Mouse (Mus musculus) left cerebral cortex, adult 9 months (tissue): Measurements from ENCODE around the gene Erfe.

Source experiments
- DNase-seq, 2 experiments: peaks; one replicate each; pipeline ENCODE4 v3.0.0; 2022; ENCODE audit warnings: low spot score in 2 of 2

The Erfe gene

DNA sequence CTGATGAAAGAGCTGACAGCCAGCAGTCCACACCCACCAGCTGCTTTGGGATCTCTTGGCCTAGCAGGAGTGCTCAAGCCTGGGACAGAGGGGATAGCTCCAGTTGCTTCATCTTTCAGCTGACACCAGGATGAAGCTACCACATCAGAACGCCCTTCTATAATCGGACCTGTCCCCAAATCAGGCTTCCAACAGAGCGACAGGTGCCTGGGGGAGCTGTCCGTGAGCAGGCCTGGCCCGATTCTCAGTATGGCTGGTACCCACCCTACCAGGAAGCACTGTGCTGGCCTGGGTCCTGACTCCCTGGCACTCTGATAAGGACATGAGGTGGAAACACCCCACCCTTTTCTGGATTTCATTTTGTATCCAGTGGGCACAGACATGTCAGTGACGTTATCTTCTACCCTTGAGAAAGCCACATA lies 7.2 kb downstream of the Erfe start:
- DNase-seq = no peak

GRCm38 (mm10) chr1:91380453-91381090 lies 14.3 kb downstream of the Erfe start:
- peak in 1 of 2 experiments; percentile 79 for DNase-seq

DNA sequence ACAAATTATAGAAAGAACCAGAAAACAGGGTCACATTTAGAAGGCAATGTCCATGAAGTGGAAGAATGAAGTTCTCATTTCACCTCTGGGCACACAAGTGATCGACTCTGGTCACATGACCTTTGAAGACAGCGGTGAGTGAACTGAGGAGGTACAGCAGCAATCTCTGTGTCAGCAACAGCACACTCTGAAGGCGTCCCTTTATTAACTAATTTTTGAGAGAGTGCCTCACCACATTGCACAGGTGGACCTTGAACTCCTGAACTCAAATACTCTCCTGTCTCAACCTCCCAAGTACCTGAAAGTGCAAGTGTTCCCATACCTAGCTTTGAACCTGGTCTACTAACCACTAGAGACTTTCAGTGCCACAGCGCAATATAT lies 14.9 kb downstream of the Erfe start:
- no peak for DNase-seq

DNA sequence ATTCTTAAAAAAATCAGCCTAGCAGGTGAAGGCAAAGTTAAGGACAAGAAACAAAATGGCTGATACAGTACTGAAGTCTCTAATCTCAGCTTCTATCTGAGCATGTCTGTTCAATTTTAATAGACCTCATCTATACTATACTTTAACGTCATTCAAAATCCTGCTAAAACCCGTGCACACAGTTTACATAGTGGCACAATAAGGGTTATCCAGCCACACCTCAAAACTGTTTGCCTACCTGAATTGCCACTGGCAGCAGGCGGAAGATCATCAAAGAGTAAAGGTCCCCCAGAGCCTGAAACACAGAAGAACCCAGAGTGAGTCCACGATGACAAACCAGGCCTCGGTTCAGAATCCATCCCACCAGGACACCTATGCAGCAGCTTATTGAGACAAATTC lies 24.1 kb downstream of the Erfe start:
- DNase-seq = no peak

- peak in 1 of 2 experiments; percentile 21 for DNase-seq
Measured at GRCm38 (mm10) chr1:91397927-91398259, 31.7 kb downstream of the Erfe start.

DNA sequence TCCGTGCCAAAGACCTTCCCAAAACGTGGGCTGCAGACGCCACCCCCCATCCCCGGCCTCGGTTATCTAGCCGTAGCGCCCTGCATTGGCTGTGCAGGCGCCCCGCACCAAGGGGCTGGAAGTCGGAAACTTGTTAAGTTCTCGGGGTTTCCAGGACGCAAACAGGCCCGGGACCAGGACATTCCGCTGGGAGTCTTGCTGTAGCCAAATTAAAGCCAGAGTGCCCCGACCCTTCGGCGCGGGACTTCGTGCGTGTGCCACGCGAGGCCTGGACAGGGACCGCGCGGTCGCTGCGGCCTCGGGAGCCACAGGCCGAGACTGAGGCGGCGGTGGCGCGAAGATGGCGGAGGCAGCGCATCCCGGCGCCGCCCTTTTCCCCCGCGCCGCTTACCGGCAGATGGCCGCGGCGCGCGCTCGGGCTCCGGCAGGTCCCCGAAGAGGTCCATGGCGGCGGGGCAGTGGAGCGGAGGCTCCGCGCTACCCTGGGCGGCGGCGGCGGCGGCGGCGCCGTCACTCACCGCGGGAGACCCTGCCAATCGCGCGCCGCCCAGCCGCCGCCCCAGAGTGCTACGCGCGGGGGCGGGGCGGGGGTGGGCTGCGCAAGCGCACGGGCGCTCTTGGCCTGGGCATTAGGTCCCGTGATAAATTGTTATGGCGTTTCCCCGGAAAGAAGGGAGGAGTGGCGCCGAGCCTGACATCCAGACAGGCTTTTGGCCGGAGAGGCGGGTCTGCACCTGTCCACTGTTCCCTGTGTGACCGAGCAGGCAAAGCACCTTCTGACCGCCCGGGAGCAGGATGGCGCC lies 32.2 kb downstream of the Erfe start, which contains the start of gene Ilkap:
TSS of gene Ilkap (minus strand) at position 556 of the 803 bp plus-strand sequence.
- peak; percentile 58 to 72 for DNase-seq

DNA sequence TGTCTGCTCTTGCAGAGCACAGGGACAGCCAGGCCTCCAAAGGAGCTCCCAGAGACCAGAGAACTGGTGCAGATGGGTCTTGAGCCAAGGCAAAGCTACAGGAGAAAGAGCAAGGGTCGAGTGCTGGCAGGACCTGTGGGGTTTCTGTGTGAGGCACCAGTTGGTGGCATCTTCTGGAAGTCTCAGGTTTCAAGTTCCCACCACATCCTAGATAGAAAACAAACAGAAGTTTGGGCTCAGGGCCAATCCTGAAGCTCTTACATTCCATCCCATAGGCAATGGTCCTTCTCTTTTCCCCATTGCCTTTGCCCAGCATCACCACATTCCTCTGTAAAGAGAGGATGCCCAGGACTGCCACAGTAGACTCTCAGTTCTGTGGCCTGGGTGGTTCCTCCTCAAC lies 38.7 kb downstream of the Erfe start:
- DNase-seq = no peak

GRCm38 (mm10) chr1:91405406-91406169 lies 39.4 kb downstream of the Erfe start:
- DNase-seq = no peak

GRCm38 (mm10) chr1:91407819-91408218 lies 41.6 kb downstream of the Erfe start:
- no peak for DNase-seq

GRCm38 (mm10) chr1:91411631-91412285 lies 45.5 kb downstream of the Erfe start:
- DNase-seq = no peak

DNA sequence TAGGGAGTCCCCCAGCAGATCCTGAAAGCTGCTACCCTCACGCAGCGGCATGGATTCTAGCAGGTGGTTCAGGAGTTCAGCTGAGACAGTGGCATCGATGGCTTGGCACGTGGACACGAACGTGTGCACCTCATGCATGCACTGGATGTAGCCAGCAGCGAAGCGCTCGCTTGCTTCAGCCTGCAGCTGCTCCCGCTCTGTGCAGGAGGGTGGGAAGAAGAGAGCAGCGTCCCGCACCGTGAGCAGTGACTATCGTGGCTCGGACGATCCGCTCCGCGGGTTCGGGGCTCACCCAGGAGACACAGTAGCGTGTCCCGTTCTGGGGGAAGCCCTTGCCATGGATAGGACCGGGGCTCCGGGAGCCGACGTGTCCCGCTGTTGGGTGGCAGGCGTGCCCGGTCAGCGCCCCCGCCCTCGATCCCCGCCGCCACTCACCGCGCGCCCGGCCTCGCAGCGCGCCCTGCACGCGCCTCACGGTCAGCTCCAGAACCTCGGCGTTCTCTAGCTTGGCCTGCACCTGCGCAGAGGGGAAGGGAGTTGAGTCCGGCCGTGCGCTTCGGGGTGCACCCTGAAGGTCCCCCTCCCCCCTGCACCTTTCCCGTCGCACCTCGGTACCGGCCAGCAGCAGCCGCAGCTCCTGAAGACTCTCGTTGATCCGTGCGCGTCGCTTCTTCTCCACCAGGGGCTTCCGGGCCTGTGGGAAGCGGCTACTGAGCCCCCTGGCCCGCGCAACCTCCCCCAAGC lies 46.2 kb downstream of the Erfe start:
- DNase-seq = no peak

GRCm38 (mm10) chr1:91413030-91413506 lies 46.8 kb downstream of the Erfe start:
- DNase-seq = peak; percentile 86 to 93

GRCm38 (mm10) chr1:91413536-91413897 lies 47.3 kb downstream of the Erfe start:
- no peak for DNase-seq

DNA sequence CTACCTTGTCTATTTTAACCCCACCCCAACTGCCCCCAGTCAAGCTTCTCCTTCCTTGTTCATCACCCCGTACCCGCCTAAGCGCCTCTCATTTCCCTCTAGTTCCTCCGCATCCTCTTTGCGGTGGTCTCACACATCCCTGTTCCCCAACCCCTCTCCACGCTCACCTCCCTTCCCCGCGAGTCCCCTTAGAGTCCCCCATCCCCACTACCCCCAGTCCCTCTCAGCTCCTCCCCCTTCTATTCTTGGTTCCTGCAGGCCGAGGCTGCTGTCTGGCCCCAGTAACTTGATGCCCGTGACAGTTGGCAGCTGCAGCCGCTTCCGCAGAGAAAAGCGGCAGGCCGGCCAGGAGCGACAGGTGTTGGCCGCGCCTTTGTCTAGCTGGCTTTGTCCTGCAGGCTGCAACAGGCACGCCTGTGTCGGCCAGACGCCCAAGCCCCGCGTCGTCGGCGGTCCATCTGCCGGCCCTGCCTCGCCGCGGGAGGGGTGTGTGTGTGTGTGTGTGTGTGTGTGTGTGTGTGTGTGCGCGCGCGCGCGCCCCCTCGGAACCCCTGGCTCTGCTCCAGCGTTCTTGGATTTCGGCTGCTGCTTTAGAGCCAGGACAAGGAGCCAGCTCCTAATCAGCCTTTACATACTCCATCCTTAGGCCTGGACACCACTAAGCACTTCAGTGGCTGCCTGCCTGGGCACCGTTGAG lies 47.8 kb downstream of the Erfe start, which contains the start of gene Hes6:
TSS of gene Hes6 (minus strand) at position 141 of the 697 bp plus-strand sequence.
- peak in 1 of 2 experiments; percentile 55 for DNase-seq

GRCm38 (mm10) chr1:91414903-91415302 lies 48.7 kb downstream of the Erfe start:
- DNase-seq = no peak

GRCm38 (mm10) chr1:91415311-91415710 lies 49.1 kb downstream of the Erfe start:
- DNase-seq = no peak

DNA sequence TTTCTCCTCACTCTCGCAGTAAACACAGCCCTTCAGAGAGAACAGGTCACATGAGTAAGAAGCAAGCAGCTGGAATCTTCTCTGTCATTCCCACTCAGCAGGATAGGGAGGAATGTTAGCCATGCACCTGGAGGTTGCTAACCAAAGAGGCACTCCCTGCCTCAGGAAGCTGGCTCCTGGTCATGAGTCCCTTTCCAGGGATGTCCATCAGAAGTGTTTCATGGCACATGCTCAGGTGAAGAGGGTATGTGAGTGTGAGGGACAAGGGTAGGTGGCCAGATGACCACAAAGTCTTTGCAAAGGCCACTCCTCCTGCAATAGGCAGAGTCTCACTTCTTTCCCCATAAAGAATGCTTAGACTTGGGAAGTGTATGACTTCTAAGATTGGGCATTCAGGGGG lies 51.8 kb downstream of the Erfe start:
- DNase-seq = no peak

DNA sequence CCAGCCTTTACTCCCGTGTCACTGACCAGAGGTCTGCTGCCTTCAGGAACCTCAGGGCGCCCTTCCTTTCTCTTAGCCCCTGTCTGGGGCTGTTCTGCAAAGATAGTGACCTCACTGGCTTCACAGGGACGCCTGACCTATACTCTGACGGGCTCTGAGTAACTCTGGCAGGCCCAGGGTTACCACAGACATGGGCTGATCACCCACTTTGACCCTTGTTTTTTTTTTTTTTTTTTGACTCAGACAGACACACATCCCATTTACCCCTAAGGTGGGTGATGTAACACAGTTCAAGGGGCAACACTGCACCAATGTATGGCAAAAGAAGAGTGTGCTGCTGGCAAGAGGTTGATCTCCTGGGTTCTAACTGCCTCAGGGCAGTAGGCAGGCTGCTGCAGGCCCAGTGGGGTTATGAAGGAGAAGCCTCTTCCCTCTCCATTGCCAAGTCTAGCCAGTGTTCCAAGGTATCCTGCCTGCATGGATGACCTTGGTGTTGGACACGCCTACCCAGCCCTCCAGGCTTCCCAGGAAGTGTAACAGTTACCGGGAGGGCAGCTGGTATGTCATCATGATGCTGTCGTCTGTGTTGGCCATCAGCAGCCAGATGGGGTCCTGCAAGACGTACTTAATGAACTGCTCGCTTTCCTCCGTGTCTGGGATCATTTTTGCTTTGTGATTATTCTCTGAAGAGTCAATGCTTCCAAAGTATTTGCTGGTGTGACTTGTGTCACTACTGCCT lies 53.8 kb downstream of the Erfe start:
- no peak for DNase-seq

- no peak for DNase-seq
Measured at GRCm38 (mm10) chr1:91420601-91421065, 54.4 kb downstream of the Erfe start.
